Mouse (Mus musculus) hindbrain, embryonic 14.5 days (tissue): ENCODE results near the gene Mrpl36. TPM values are rescaled to one million over a fixed set of nuclear protein-coding genes. Genes with fewer than 3 reads are reported as not detected.

Source experiments
- ATAC-seq: fragments of 200-750 bp; cut with Nextera tagmentation; 2 replicates; pipeline ENCODE4 v1.8.0; 2017; ENCODE audit warnings: moderate number of reproducible peaks, mild to moderate bottlenecking, moderate TSS enrichment, moderate library complexity; ENCODE audit not compliant: low FRiP score
- DNase-seq: peaks from one replicate; pipeline ENCODE4 v3.0.0-alpha.2; 2015; ENCODE audit warnings: low spot score
- H3K27ac ChIP-seq: fragments of 300-500 bp; sonication (generic); 2 replicates; pipeline ENCODE4 v1.5.1; 2014; ENCODE audit warnings: mild to moderate bottlenecking, moderate library complexity
- H3K27me3 ChIP-seq: fragments of 300-500 bp; sonication (generic); 2 replicates; pipeline ENCODE4 v1.6.1; 2014; ENCODE audit warnings: mild to moderate bottlenecking, low read length, mixed read lengths; ENCODE audit not compliant: control insufficient read depth, insufficient read depth
- H3K36me3 ChIP-seq: fragments of 300-500 bp; sonication (generic); replicated peaks from 2 replicates; pipeline ENCODE4 v1.6.1; 2014; ENCODE audit not compliant: control insufficient read depth, insufficient read depth
- H3K4me1 ChIP-seq: fragments of 300-500 bp; sonication (generic); replicated peaks from 2 replicates; pipeline ENCODE4 v1.6.1; 2014; ENCODE audit warnings: antibody characterized with exemption, low read length, mixed read lengths; ENCODE audit not compliant: control insufficient read depth, insufficient read depth
- H3K4me2 ChIP-seq: fragments of 300-500 bp; sonication (generic); replicated peaks from 2 replicates; pipeline ENCODE4 v1.6.1; 2014; ENCODE audit warnings: mild to moderate bottlenecking, moderate library complexity
- H3K4me3 ChIP-seq: fragments of 300-500 bp; sonication (generic); replicated peaks from 2 replicates; pipeline ENCODE4 v1.5.1; 2014; ENCODE audit warnings: mild to moderate bottlenecking, low read length
- H3K9ac ChIP-seq: fragments of 300-500 bp; sonication (generic); 2 replicates; pipeline ENCODE4 v1.6.1; 2014
- H3K9me3 ChIP-seq: fragments of 300-500 bp; sonication (generic); 2 replicates; pipeline ENCODE4 v1.6.1; 2016; ENCODE audit warnings: low read length; ENCODE audit not compliant: control insufficient read depth
- WGBS: fragments of 180-500 bp; shearing (Covaris S2); extraction: QIAGEN DNeasy Blood & Tissue Kit; methylation state at CpG from one replicate; pipeline ENCODE4 v1.1.7; 2014; 5-methylcytosine and 5-hydroxymethylcytosine counted together
- polyA plus RNA-seq: library from polyadenylated mRNA; unstranded; fragments of >200 nt; fragmentation: Nextera tagmentation; extraction: Ambion mirVana; gene quantifications from 2 replicates; pipeline ENCODE4 v1.2.1, GENCODE M21; 2014

Mrpl36 gene
- polyA plus RNA-seq, 1 experiment from 2014 or later, result 80.6 TPM

- DNase-seq (no peak), ATAC-seq (no peak)
- Histone ChIP-seq H3K27me3 (no peaks in the 10 kb centered on the region), H3K4me2 (no peak overlapping the region), H3K4me1 (peaks cover 3% of the 10 kb centered on the region; the same call in 1 of the 2 replicates), H3K36me3 (no peaks in the 10 kb centered on the region), H3K9me3 (no peaks in the 10 kb centered on the region), H3K27ac (no peak overlapping the region), H3K9ac (no peak overlapping the region), H3K4me3 (no peak overlapping the region)
- WGBS, result 32% methylated on average over 7 of the region's 7 CpGs
Measured at GRCm38 (mm10) chr13:73336753-73337152, 8.4 kb downstream of the Mrpl36 start.

- H3K27ac ChIP-seq, result no peak overlapping the region
- no peak overlapping the region for H3K9ac ChIP-seq
- H3K4me3 ChIP-seq, result no peak overlapping the region
- H3K27me3 ChIP-seq, result no peaks in the 10 kb centered on the region
- H3K9me3 ChIP-seq, result no peaks in the 10 kb centered on the region
- no peak for DNase-seq
- no peak overlapping the region for H3K4me2 ChIP-seq
- 80% methylated on average over 9 of the region's 9 CpGs for WGBS
- H3K4me1 ChIP-seq, result no peaks in the 10 kb centered on the region
- no peaks in the 10 kb centered on the region for H3K36me3 ChIP-seq
- ATAC-seq, result no peak
Measured at GRCm38 (mm10) chr13:73345102-73345890, 17.0 kb downstream of the Mrpl36 start.

GRCm38 (mm10) chr13:73346131-73346530 lies 17.8 kb downstream of the Mrpl36 start:
- no peaks in the 10 kb centered on the region for H3K36me3 ChIP-seq
- H3K4me1 ChIP-seq, result no peaks in the 10 kb centered on the region
- H3K9ac ChIP-seq, result no peak overlapping the region
- H3K27me3 ChIP-seq, result no peaks in the 10 kb centered on the region
- ATAC-seq, result no peak
- no peak for DNase-seq
- no peak overlapping the region for H3K27ac ChIP-seq
- 48% methylated on average over 2 of the region's 2 CpGs for WGBS
- no peak overlapping the region for H3K4me3 ChIP-seq
- H3K4me2 ChIP-seq, result no peak overlapping the region
- H3K9me3 ChIP-seq, result no peaks in the 10 kb centered on the region

- Histone ChIP-seq H3K36me3 (no peaks in the 10 kb centered on the region), H3K9me3 (no peaks in the 10 kb centered on the region), H3K27me3 (no peaks in the 10 kb centered on the region), H3K9ac (no peak overlapping the region), H3K27ac (no peak overlapping the region), H3K4me3 (no peak overlapping the region), H3K4me1 (no peaks in the 10 kb centered on the region), H3K4me2 (no peak overlapping the region)
- 75% methylated on average over 4 of the region's 4 CpGs for WGBS
- ATAC-seq, result no peak
- no peak for DNase-seq
Measured at GRCm38 (mm10) chr13:73346743-73347142, 18.4 kb downstream of the Mrpl36 start.

GRCm38 (mm10) chr13:73347171-73347570 lies 18.9 kb downstream of the Mrpl36 start:
- no peaks in the 10 kb centered on the region for H3K9me3 ChIP-seq
- H3K4me1 ChIP-seq, result no peaks in the 10 kb centered on the region
- H3K4me3 ChIP-seq, result no peak overlapping the region
- no peak overlapping the region for H3K9ac ChIP-seq
- no peak for ATAC-seq
- no peaks in the 10 kb centered on the region for H3K36me3 ChIP-seq
- DNase-seq, result no peak
- no peak overlapping the region for H3K4me2 ChIP-seq
- 81% methylated on average over 3 of the region's 3 CpGs for WGBS
- no peak overlapping the region for H3K27ac ChIP-seq
- no peaks in the 10 kb centered on the region for H3K27me3 ChIP-seq

GRCm38 (mm10) chr13:73347922-73348650 lies 19.8 kb downstream of the Mrpl36 start:
- no peaks in the 10 kb centered on the region for H3K9me3 ChIP-seq
- WGBS, result 90% methylated on average over 7 of the region's 7 CpGs
- no peak overlapping the region for H3K9ac ChIP-seq
- H3K27ac ChIP-seq, result no peak overlapping the region
- no peaks in the 10 kb centered on the region for H3K27me3 ChIP-seq
- no peak overlapping the region for H3K4me3 ChIP-seq
- H3K4me1 ChIP-seq, result no peaks in the 10 kb centered on the region
- H3K4me2 ChIP-seq, result no peak overlapping the region
- DNase-seq, result no peak
- H3K36me3 ChIP-seq, result no peaks in the 10 kb centered on the region
- no peak for ATAC-seq

- Histone ChIP-seq H3K27me3 (no peaks in the 10 kb centered on the region), H3K4me1 (no peaks in the 10 kb centered on the region), H3K9ac (no peak overlapping the region), H3K4me3 (no peak overlapping the region), H3K36me3 (no peaks in the 10 kb centered on the region), H3K4me2 (no peak overlapping the region), H3K27ac (no peak overlapping the region), H3K9me3 (no peaks in the 10 kb centered on the region)
- no peak for DNase-seq
- ATAC-seq, result no peak
- WGBS, result 90% methylated on average over 9 of the region's 9 CpGs
Measured at GRCm38 (mm10) chr13:73350741-73351140, 22.4 kb downstream of the Mrpl36 start.

GRCm38 (mm10) chr13:73351910-73352309 lies 23.6 kb downstream of the Mrpl36 start:
- DNase-seq (no peak), ATAC-seq (no peak)
- H3K4me3 ChIP-seq, result no peak overlapping the region
- H3K36me3 ChIP-seq, result no peaks in the 10 kb centered on the region
- no peaks in the 10 kb centered on the region for H3K9me3 ChIP-seq
- no peak overlapping the region for H3K27ac ChIP-seq
- H3K4me2 ChIP-seq, result no peak overlapping the region
- H3K4me1 ChIP-seq, result no peaks in the 10 kb centered on the region
- no peaks in the 10 kb centered on the region for H3K27me3 ChIP-seq
- H3K9ac ChIP-seq, result no peak overlapping the region
- WGBS, result 79% methylated on average over 3 of the region's 3 CpGs

- no peak overlapping the region for H3K4me2 ChIP-seq
- no peak overlapping the region for H3K4me3 ChIP-seq
- H3K9me3 ChIP-seq, result no peaks in the 10 kb centered on the region
- no peak for ATAC-seq
- DNase-seq, result no peak
- H3K4me1 ChIP-seq, result no peaks in the 10 kb centered on the region
- H3K27ac ChIP-seq, result no peak overlapping the region
- H3K9ac ChIP-seq, result no peak overlapping the region
- H3K27me3 ChIP-seq, result no peaks in the 10 kb centered on the region
- no peaks in the 10 kb centered on the region for H3K36me3 ChIP-seq
Measured at GRCm38 (mm10) chr13:73352491-73352890, 24.2 kb downstream of the Mrpl36 start.
